Mouse (Mus musculus): ENCODE data around the gene Tm4sf20.
A peak's percentile ranks its signal among the peaks of the same experiment; 100 is the strongest.

Tm4sf20 gene

GRCm38 (mm10) chr1:82768269-82768668, at the start of gene Tm4sf20:
Tm4sf20 (minus strand) TSS chr1:82768461.
- no peak for DNase-seq (ENCODE audit: low spot score)

- DNase-seq (ENCODE audit: low spot score) = no peak
Observed at GRCm38 (mm10) chr1:82815941-82816716, 47.9 kb upstream of the Tm4sf20 start.

GRCm38 (mm10) chr1:82811766-82812165, 43.5 kb upstream of the Tm4sf20 start:
- DNase-seq (ENCODE audit: low spot score) = no peak

GRCm38 (mm10) chr1:82808564-82808963, 40.3 kb upstream of the Tm4sf20 start:
- no peak for DNase-seq (ENCODE audit: low spot score)

GRCm38 (mm10) chr1:82807206-82807605, 38.9 kb upstream of the Tm4sf20 start:
- no peak for DNase-seq (ENCODE audit: low spot score)

GRCm38 (mm10) chr1:82806391-82806790, 38.1 kb upstream of the Tm4sf20 start:
- DNase-seq (ENCODE audit: low spot score) = no peak

GRCm38 (mm10) chr1:82804059-82804458, 35.8 kb upstream of the Tm4sf20 start:
- no peak for DNase-seq (ENCODE audit: low spot score)

GRCm38 (mm10) chr1:82803608-82804007, 35.3 kb upstream of the Tm4sf20 start:
- DNase-seq (ENCODE audit: low spot score) = no peak

- no peak for DNase-seq (ENCODE audit: low spot score)
Observed at GRCm38 (mm10) chr1:82801105-82801783, 33.0 kb upstream of the Tm4sf20 start.

GRCm38 (mm10) chr1:82798922-82799321, 30.7 kb upstream of the Tm4sf20 start:
- no peak for DNase-seq (ENCODE audit: low spot score)

- DNase-seq (ENCODE audit: low spot score) = no peak
Observed at GRCm38 (mm10) chr1:82798304-82798703, 30.0 kb upstream of the Tm4sf20 start.

GRCm38 (mm10) chr1:82797088-82797487, 28.8 kb upstream of the Tm4sf20 start:
- DNase-seq (ENCODE audit: low spot score) = no peak

GRCm38 (mm10) chr1:82795702-82796443, 27.6 kb upstream of the Tm4sf20 start:
- DNase-seq (ENCODE audit: low spot score) = peak; percentile 21

- no peak for DNase-seq (ENCODE audit: low spot score)
Observed at GRCm38 (mm10) chr1:82795211-82795610, 26.9 kb upstream of the Tm4sf20 start.

GRCm38 (mm10) chr1:82793986-82794385, 25.7 kb upstream of the Tm4sf20 start:
- DNase-seq (ENCODE audit: low spot score) = no peak

- DNase-seq (ENCODE audit: low spot score) = no peak
Observed at GRCm38 (mm10) chr1:82793110-82793509, 24.8 kb upstream of the Tm4sf20 start.

- no peak for DNase-seq (ENCODE audit: low spot score)
Observed at GRCm38 (mm10) chr1:82792238-82792637, 24.0 kb upstream of the Tm4sf20 start.

GRCm38 (mm10) chr1:82791105-82791504, 22.8 kb upstream of the Tm4sf20 start:
- no peak for DNase-seq (ENCODE audit: low spot score)

GRCm38 (mm10) chr1:82788070-82788469, 19.8 kb upstream of the Tm4sf20 start:
- DNase-seq (ENCODE audit: low spot score) = no peak

- peak; percentile 81 for DNase-seq (ENCODE audit: low spot score)
Observed at GRCm38 (mm10) chr1:82787414-82787813, 19.2 kb upstream of the Tm4sf20 start.

GRCm38 (mm10) chr1:82785546-82785945, 17.3 kb upstream of the Tm4sf20 start:
- DNase-seq (ENCODE audit: low spot score) = no peak

GRCm38 (mm10) chr1:82783559-82783958, 15.3 kb upstream of the Tm4sf20 start:
- DNase-seq (ENCODE audit: low spot score) = no peak

All from embryo, embryonic 10.5 days (tissue).